Mouse (Mus musculus) liver, adult 2 months (tissue): ENCODE data around the gene Lsm10. TPM values are rescaled to one million over a fixed set of nuclear protein-coding genes. Genes with fewer than 3 reads are reported as not detected.
"Not testable (repeated sequence)": the region's sequence is repeated elsewhere in the genome, so short reads cannot be mapped to it uniquely, and the experiment has no call there.

Source experiments
- DNase-seq: peaks from one replicate; pipeline ENCODE4 v3.0.0-alpha.2; 2011; ENCODE audit warnings: low read depth, low spot score; ENCODE audit errors: extremely low read depth
- H3K27ac ChIP-seq: fragments of 200-500 bp; replicated peaks from 2 replicates; pipeline ENCODE4 v1.5.1; 2012; ENCODE audit warnings: low read depth, mild to moderate bottlenecking, control low read depth, inconsistent platforms, low read length; ENCODE audit not compliant: insufficient read depth
- H3K27me3 ChIP-seq: fragments of 200-500 bp; 2 replicates; pipeline ENCODE4 v1.6.1; 2012; ENCODE audit warnings: mild to moderate bottlenecking, moderate library complexity, low read length, inconsistent platforms; ENCODE audit not compliant: control insufficient read depth, insufficient read depth
- H3K36me3 ChIP-seq: fragments of 200-500 bp; 2 replicates; pipeline ENCODE4 v1.6.1; 2012; ENCODE audit warnings: low read length, inconsistent platforms; ENCODE audit not compliant: control insufficient read depth, insufficient read depth
- H3K4me1 ChIP-seq: fragments of 200-500 bp; 2 replicates; pipeline ENCODE4 v1.6.1; 2011; ENCODE audit warnings: low read length; ENCODE audit not compliant: control insufficient read depth, insufficient read depth
- H3K4me3 ChIP-seq: fragments of 200-500 bp; 2 replicates; pipeline ENCODE4 v1.5.1; 2011; ENCODE audit warnings: low read depth, mild to moderate bottlenecking, control low read depth, low read length, moderate library complexity; ENCODE audit not compliant: insufficient read depth
- H3K79me2 ChIP-seq: fragments of 200-500 bp; 2 replicates; pipeline ENCODE4 v1.6.1; 2012; ENCODE audit warnings: inconsistent platforms, mild to moderate bottlenecking, low read length, moderate library complexity; ENCODE audit not compliant: control insufficient read depth, insufficient read depth
- H3K9ac ChIP-seq: fragments of 200-500 bp; 2 replicates; pipeline ENCODE4 v1.6.1; 2012; ENCODE audit warnings: low read depth, mild to moderate bottlenecking, control low read depth, inconsistent platforms, low read length
- CTCF ChIP-seq: fragments of 200-500 bp; IDR thresholded peaks from 2 replicates; pipeline ENCODE4 v1.5.1; 2011; ENCODE audit warnings: low read depth, low read length, control low read depth
- POLR2A ChIP-seq: fragments of 200-500 bp; IDR thresholded peaks from 2 replicates; pipeline ENCODE4 v1.6.1; 2011; ENCODE audit warnings: low read length, control low read depth; ENCODE audit not compliant: insufficient read depth; ENCODE audit errors: extremely low read depth
- WGBS: fragments of 180-500 bp; shearing (Covaris S2); methylation state at CpG from one replicate; pipeline ENCODE4 v1.1.7; 2018; 5-methylcytosine and 5-hydroxymethylcytosine counted together
- polyA plus RNA-seq: library from polyadenylated mRNA; depleted of rRNA; stranded (reverse); fragments of >200 nt; gene quantifications from 2 replicates; pipeline ENCODE4 v1.2.3, GENCODE M21; 2012
- total RNA-seq: library from RNA; depleted of rRNA; stranded (reverse); fragments of >200 nt; gene quantifications from 2 replicates; pipeline ENCODE4 v1.2.3, GENCODE M21; 2014

Lsm10 gene
- total and polyA plus RNA-seq, 2 experiments = 20.0 to 28.4 TPM

- Histone ChIP-seq H3K4me3 (no peak overlapping the region), H3K36me3 (no peaks in the 10 kb centered on the region), H3K79me2 (no peaks in the 10 kb centered on the region), H3K27me3 (no peaks in the 10 kb centered on the region), H3K9ac (no peak overlapping the region), H3K27ac (peak overlapping the region; percentile 56), H3K4me1 (peaks cover 13% of the 10 kb centered on the region)
- TF ChIP-seq POLR2A (no peak), CTCF (no peak)
- no peak for DNase-seq
- WGBS = 40% methylated on average over 7 of the region's 7 CpGs
Observed at GRCm38 (mm10) chr4:126090101-126090847, 6.1 kb upstream of the Lsm10 start.

- no peak for TF ChIP-seq CTCF
- Histone ChIP-seq H3K36me3 (no peaks in the 10 kb centered on the region), H3K9ac (no peak overlapping the region), H3K4me3 (no peak overlapping the region), H3K79me2 (no peaks in the 10 kb centered on the region), H3K27me3 (no peaks in the 10 kb centered on the region), H3K27ac (peak overlapping the region; percentile 53), H3K4me1 (peaks cover 13% of the 10 kb centered on the region)
- WGBS = 24% methylated on average over 4 of the region's 4 CpGs
- peak; percentile 98 for DNase-seq
Observed at GRCm38 (mm10) chr4:126090848-126091124, 5.6 kb upstream of the Lsm10 start.

DNA sequence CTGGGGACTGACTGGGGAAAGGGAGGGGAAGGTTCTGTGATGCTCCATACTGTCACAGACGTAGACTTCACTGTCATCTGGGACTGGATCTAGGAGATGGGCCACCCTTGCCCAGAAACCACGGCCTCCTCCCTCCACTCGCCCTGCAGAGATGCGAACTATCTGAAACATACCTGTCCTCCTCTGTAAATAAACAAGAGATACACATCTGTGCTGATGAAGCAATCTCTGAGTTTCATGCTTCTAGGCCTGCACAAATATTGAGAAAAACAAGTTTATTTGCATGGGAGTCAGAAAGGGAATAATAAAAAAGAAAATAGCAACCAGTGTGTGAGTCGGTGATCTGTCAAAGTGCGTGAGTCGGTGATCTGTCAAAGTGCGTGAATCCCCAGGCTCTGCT, 4.5 kb upstream of the Lsm10 start:
- DNase-seq = peak; percentile 91
- Histone ChIP-seq H3K36me3 (no peaks in the 10 kb centered on the region), H3K4me1 (peaks cover 13% of the 10 kb centered on the region), H3K79me2 (peaks cover 3% of the 10 kb centered on the region; the same call in 1 of the 2 replicates), H3K4me3 (no peak overlapping the region), H3K27ac (peak overlapping the region; percentile 51), H3K27me3 (no peaks in the 10 kb centered on the region), H3K9ac (no peak overlapping the region)
- WGBS = 24% methylated on average over 8 of the region's 8 CpGs
- TF ChIP-seq CTCF (no peak), POLR2A (no peak)

DNA sequence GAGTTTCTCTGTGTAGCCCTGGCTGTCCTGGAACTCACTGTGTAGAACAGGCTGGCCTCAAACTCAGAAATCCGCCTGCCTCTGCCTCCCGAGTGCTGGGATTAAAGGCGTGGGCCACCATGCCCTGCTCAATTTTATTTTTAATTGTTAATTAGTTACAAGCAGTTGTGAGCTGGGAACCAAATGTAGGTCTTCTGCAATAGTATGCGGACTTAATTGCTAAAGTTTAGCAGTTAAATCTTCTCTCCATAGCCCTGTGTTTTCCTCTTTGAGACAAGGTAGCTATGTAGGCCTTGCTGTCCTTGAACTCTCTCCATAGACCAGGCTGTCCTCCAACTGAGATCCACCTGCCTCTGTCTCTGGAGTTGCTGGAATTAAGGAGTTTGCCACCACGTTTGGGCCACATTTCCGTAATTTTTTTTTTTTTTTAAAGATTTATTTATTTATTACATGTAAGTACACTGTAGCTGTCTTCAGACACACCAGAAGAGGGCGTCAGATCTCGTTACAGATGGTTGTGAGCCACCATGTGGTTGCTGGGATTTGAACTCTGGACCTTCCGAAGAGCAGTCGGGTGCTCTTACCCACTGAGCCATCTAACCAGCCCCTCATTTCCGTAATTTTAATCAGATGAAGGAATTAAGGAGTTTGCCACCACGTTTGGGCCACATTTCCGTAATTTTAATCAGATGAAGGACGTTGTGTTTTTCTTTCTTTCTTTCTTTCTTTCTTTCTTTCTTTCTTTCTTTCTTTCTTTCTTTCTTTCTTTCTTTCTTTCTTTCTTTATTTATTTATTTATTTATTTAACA, 597 bp upstream of the Lsm10 start:
- WGBS = 61% methylated on average over 14 of the region's 14 CpGs
- H3K9ac ChIP-seq, H3K4me3 ChIP-seq, H3K27ac ChIP-seq, H3K36me3 ChIP-seq, H3K27me3 ChIP-seq, DNase-seq: not testable (repeated sequence)
- Histone ChIP-seq H3K79me2 (peaks cover 11% of the 10 kb centered on the region; the same call in 1 of the 2 replicates), H3K4me1 (peaks cover 12% of the 10 kb centered on the region)

- no peak for DNase-seq
- H3K9ac ChIP-seq = no peak overlapping the region
Observed at GRCm38 (mm10) chr4:126097711-126098253, 1.4 kb downstream of the Lsm10 start.

GRCm38 (mm10) chr4:126099365-126099764, 2.9 kb downstream of the Lsm10 start:
- Histone ChIP-seq H3K27ac (no peak overlapping the region), H3K4me3 (no peak overlapping the region), H3K9ac (no peak overlapping the region), H3K27me3 (no peaks in the 10 kb centered on the region), H3K79me2 (peaks cover 11% of the 10 kb centered on the region; the same call in 1 of the 2 replicates), H3K4me1 (peaks cover 8% of the 10 kb centered on the region), H3K36me3 (no peaks in the 10 kb centered on the region)
- DNase-seq = no peak
- 80% methylated on average over 3 of the region's 3 CpGs for WGBS
- TF ChIP-seq POLR2A (no peak), CTCF (no peak)

More at GRCm38 (mm10) chr4:126097711-126098253, 1.4 kb downstream of the Lsm10 start:
- Histone ChIP-seq H3K4me1 (peaks cover 6% of the 10 kb centered on the region), H3K4me3 (no peak overlapping the region), H3K79me2 (peaks cover 11% of the 10 kb centered on the region; the same call in 1 of the 2 replicates), H3K27me3 (no peaks in the 10 kb centered on the region), H3K27ac (no peak overlapping the region), H3K36me3 (no peaks in the 10 kb centered on the region)
- 75% methylated on average over 20 of the region's 20 CpGs for WGBS
- TF ChIP-seq POLR2A (no peak), CTCF (no peak)
